ENCODE assay signal across 14 mouse cellular contexts in the genomic region with DNA sequence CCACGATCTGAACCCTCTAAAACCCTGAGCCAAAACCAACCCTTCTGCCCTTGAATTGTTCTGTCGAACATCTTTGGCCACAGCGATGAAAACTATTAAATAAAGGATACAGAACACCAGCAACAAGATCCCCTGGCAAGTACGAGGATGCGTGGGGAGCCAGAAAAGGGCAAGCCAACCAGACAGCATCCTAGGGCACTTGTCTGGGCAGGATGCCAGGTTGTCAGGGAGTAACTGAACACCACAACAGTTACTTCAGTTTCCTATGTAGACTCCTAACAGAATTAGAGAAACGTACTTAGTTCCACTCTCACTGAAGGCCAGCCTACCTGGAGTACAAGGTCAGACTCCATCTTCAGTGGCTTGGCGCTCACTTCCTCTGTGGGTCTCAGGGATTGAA.
"Had no signal": no experiment of that assay in that cellular context is flagged by ENCODE, and none has a peak within 500 bp of the region (broad histone marks: within the 10 kb centered on the region; RNA-seq: fewer than 3 reads in every experiment).

No protein-coding gene starts in this region.

- H3K4me1 ChIP-seq: limb, embryonic 12.5 days; midbrain, embryonic 10.5 days; neural tube, embryonic 12.5 days had no signal

- H3K36me3 ChIP-seq: limb, embryonic 12.5 days; midbrain, embryonic 10.5 days; neural tube, embryonic 12.5 days had no signal

- H3K27me3 ChIP-seq: neural tube, embryonic 12.5 days had no signal

- DNase-seq: kidney, adult 18-20 months; kidney, postnatal 10 days; kidney, postnatal 4 days; liver; lung, adult 18-20 months; lung, postnatal 4 days; midbrain, embryonic 14.5 days; right cerebral cortex, postnatal 4 days; thymus, adult 18-20 months; thymus, postnatal 14 days had no signal

- H3K9me3 ChIP-seq: limb, embryonic 12.5 days; midbrain, embryonic 10.5 days; neural tube, embryonic 12.5 days had no signal

- H3K27ac ChIP-seq: limb, embryonic 12.5 days; liver, embryonic 14.5 days; midbrain, embryonic 10.5 days; neural tube, embryonic 12.5 days had no signal

- H3K4me3 ChIP-seq: limb, embryonic 12.5 days; midbrain, embryonic 10.5 days; neural tube, embryonic 12.5 days had no signal
